Mouse (Mus musculus) ovary, adult 18-20 months (tissue): ENCODE data around the gene 3100002H09Rik.

Experiments used
- DNase-seq: peaks from one replicate; pipeline ENCODE4 v3.0.0; 2022; ENCODE audit warnings: low spot score, mixed read lengths

The 3100002H09Rik gene

GRCm38 (mm10) chr4:124615406-124615960 lies 4.9 kb upstream of the 3100002H09Rik start:
- DNase-seq: no peak

DNA sequence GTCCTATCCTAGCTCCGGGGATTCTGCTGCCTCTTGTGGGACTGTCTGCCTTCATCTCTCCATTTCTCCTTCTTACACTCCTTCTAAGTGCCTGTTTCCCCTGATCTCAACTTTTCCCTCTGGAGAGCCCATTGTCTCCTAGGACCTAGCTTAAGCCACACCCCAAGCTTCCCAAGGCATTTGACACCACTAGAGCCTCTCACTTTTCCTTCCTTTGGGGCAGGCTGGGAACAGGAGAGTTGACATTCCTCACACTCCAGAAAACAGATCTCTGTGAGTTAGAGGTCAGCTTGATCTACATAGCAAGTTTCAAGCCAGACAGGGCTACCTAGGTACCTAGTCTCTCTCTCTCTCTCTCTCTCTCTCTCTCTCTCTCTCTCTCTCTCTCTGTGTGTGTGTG lies 3.6 kb upstream of the 3100002H09Rik start:
- no peak for DNase-seq

- no peak for DNase-seq
Measured at GRCm38 (mm10) chr4:124611768-124612167, 1.2 kb upstream of the 3100002H09Rik start.

DNA sequence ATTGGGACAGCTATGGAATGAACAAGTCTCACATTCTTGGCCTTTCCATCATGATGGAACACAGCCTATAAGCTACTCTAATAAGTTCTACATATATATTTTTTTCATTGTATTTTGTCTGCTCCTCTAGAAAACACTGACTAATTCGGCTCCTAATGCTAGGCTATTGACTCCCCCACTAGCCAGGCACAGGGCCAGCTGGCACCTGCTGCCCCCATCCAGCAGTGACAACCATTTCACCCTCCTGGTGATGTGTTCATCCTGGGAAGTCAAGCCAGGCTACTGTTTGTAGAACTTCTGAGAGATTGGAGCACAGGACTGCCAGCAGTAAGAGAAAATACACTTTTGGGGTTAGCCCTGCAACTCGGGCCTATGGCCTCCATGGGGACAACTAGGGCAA lies 537 bp downstream of the 3100002H09Rik start:
- no peak for DNase-seq

GRCm38 (mm10) chr4:124607166-124607565 lies 3.4 kb downstream of the 3100002H09Rik start:
- DNase-seq: no peak

GRCm38 (mm10) chr4:124606180-124606579 lies 4.4 kb downstream of the 3100002H09Rik start:
- DNase-seq: no peak

- DNase-seq: no peak
Measured at GRCm38 (mm10) chr4:124605255-124605654, 5.3 kb downstream of the 3100002H09Rik start.

GRCm38 (mm10) chr4:124603712-124604111 lies 6.9 kb downstream of the 3100002H09Rik start:
- DNase-seq: no peak

DNA sequence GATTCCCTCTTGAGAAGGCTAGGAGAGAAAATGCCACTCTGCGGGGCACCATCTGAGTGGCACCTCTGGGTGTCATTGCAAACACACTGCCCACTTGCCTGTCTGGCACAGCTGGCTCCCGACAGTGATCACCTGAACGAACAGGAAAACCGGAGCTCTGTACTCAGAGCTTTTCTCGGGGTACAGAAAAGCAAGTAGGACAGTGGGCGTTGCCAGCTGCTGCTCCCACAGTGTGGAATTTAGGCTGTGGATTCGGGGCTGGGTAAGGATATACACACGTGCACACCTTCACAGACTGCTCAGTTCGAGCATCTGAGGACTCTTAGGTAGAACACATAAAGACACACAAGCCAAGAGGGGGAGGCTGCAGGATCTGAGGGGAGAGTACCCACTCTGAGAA lies 14.7 kb downstream of the 3100002H09Rik start:
- no peak for DNase-seq

- DNase-seq: no peak
Measured at GRCm38 (mm10) chr4:124594933-124595332, 15.7 kb downstream of the 3100002H09Rik start.

GRCm38 (mm10) chr4:124593691-124594090 lies 16.9 kb downstream of the 3100002H09Rik start:
- no peak for DNase-seq

DNA sequence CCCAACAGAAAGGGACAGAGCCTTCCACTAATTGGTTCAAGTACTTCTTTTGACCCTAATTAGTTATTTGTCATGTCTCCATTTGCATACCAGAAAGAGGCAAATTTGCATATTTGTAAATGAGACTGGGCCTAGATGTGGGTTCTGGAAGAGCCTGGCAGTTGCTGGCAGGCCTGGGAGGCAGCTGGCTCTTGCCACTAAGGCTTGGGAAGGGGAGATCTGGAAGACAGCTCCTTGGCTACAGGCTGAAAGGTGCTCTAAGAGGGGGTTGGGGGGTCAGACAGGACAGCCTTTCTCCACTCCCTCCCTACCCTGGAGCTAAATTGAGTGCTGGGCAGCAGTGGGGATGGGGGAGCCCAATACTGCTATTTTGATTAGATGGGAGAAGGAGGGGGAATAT lies 17.4 kb downstream of the 3100002H09Rik start:
- DNase-seq: no peak

DNA sequence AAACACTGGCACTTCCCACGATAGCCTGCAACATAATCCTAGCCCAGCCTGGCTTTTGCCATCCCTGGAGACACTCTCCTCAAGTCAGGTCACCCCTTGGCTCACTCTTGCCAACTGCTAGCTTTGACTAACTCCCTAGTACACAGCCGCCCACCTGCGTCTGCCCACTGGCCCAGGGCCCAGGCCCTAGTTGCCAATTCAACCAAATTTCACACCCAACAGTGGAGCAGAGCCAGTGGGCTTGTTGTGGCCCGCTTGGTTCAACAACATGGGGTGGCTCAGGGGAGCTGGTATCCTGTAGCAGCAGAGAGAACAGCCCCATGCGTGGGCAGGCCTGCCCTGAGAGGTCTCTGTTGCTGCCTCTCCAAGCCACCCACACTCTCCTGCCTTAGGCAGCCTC lies 18.4 kb downstream of the 3100002H09Rik start:
- no peak for DNase-seq

- DNase-seq: no peak
Measured at GRCm38 (mm10) chr4:124580695-124581094, 29.9 kb downstream of the 3100002H09Rik start.

DNA sequence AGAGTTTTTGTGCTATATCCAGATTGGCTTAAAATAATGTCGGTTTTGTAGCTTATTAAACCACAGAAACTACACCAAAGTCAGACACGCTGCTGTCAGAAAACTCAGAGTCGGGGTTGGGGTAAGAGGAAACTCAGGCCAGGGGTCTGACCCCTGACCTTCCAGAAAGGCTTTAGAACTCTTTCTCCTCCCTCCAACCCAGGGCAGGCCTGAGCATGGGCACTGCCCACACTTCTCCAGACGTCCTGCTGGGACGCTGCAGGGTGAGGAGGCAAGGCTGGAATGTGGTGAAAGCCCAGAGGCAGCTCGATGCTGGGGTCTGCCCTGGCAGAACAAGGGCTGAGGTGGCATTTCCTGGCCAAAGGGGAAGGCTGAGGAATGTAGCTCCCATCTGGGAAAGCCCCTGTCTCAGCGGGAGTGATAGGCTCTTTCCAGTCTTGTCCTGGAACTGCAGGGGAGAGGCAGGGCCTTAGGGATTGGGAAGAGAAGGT lies 34.6 kb downstream of the 3100002H09Rik start:
- DNase-seq: no peak

DNA sequence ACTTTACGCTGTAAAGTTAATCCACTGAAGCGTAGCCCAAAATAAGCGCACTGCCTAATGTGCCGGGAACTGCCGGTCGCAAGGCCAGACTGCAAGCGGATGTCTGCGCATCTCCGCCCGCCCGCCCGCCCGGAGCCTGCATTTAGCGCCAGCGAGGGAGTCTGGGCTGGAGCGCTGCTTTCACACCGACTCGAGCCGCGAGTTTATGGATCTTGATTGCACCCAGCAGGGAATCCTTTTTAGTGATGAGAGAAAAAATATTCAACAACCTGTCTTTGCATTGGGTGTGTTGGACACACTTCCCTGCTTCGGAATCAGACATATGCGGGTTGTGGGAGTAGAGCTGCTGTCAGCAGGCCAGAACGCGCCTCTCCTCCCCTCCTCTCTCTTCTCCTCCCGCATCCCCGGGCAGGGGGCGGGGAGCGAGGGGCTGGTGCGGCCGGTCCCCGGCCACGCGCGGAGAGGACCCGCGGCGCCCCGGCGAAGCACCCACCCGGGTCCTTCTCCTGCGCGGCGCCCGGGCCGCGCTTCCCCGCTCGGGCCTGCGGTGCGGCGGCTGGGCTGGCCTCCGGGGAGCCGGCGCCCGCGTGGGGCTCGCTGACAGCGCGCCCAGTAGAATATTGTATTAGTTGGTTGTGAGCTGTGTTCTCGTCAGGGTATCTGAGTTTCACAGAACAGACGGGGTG lies 35.2 kb downstream of the 3100002H09Rik start:
- no peak for DNase-seq

DNA sequence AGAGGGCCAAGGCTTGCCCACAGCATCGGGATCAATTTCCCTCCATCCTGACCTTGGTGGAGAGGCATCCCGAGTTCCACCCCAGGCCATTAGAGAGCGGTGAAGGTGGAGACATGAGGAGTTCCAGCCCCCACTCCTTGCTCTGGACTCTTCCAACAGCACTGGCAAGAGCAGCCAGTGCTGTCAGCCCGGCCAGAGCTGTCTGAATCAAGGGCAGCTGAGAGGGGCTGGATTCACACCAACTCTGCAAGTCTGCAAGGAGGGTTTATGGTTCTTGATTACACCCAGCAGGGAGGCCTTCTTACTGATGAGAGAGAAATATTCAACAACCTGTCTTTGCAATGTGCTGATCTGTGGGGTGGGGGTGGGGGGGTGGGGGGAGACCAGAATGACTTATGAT lies 37.0 kb downstream of the 3100002H09Rik start:
- no peak for DNase-seq

- DNase-seq: peak; percentile 22
Measured at GRCm38 (mm10) chr4:124570977-124571376, 39.6 kb downstream of the 3100002H09Rik start.

DNA sequence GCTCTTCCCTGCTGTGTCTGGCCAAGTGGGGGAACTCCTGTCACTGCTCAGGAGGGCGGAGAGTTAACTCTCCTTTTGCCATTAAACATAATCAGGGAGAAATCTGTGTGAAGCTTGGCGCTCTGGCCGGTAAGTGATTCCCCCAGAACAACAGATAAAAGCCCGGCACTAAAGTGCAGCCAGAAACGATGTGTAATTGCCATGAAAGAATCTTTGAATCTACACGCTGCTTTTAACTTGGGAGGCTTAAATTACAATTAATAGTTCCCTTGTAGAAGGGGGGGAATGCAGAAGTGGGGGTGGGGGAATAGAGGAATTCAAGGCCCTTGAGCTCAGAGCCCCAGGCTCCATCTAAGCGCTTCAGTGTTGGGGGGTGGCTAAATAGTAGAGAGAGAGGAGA lies 40.9 kb downstream of the 3100002H09Rik start:
- DNase-seq: no peak

DNA sequence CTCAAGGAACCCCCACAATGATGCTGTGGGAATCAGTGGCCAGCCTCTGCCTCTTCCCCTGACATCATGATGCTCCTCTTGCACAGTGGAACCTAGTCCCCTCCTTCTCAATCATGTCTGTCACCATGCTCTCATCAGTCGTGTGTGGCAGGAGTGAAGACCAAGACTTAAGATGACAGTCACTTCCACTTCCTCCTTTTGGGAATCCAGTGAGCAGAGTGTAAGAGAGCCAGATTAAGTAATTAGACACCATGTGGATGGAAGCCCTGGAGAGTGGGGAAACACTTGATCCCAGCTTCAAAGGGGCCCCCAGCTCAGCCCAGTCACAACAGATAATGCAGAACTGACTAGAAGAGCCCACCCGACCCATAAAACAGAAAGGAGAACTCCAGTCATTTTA lies 47.2 kb downstream of the 3100002H09Rik start:
- DNase-seq: no peak

- DNase-seq: no peak
Measured at GRCm38 (mm10) chr4:124562721-124563120, 47.9 kb downstream of the 3100002H09Rik start.
